Mouse (Mus musculus) gonadal fat pad, adult 2 months (tissue): ENCODE measurements around the gene Fhl3. TPM values are rescaled to one million over a fixed set of nuclear protein-coding genes. Genes with fewer than 3 reads are reported as not detected.
"Not testable (repeated sequence)": the region's sequence is repeated elsewhere in the genome, so short reads cannot be mapped to it uniquely, and the experiment has no call there.

ENCODE experiments used
- DNase-seq: peaks from one replicate; pipeline ENCODE4 v3.0.0-alpha.2; 2012; ENCODE audit warnings: low read depth
- polyA plus RNA-seq: library from polyadenylated mRNA; depleted of rRNA; stranded (reverse); fragments of >200 nt; gene quantifications from 2 replicates; pipeline ENCODE4 v1.2.3, GENCODE M21; 2012

Gene Fhl3
- polyA plus RNA-seq, 1 experiment: 7.7 TPM

DNA sequence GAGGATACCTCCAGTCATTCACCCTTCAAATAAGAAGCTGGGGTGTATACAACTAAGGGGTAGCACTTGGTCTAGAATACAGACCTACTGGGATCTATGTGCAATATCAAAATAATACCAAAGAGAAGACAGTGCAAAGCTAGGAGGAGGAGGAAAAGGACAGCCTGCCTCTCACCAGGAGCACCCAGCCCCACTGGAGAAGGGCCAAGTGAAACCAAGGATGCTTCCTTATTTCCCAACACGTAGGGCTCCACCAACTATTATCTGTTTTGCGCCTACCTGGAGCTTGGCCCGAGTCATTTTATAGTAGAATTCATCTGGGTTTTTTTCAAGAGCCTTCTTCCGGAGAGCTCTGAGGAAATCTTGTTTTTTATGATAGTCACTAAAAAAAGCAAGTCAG is 17.0 kb upstream of the Fhl3 start:
- DNase-seq: no peak

DNA sequence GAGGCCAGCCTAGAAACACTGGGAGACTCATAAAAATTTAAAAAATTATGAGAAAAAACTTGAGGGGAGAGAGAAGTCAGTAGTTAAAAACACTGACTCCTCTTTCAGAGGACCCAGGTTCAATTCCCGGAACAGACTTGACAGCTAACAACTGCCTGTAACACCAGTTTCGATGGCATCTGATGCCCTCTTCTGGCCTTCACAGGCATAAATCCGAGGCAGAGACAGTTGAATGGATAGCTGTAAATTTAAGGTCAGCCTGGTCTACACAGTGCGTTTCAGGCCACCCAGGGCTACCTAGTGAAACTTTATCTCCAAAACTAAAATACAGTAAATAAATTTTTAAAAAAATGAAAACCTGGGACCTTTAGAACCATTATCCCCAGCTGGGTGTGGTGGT is 15.5 kb upstream of the Fhl3 start:
- DNase-seq: no peak

GRCm38 (mm10) chr4:124685453-124685852 is 15.0 kb upstream of the Fhl3 start:
- no peak for DNase-seq

GRCm38 (mm10) chr4:124685897-124686402 is 14.6 kb upstream of the Fhl3 start:
- DNase-seq: no peak

DNA sequence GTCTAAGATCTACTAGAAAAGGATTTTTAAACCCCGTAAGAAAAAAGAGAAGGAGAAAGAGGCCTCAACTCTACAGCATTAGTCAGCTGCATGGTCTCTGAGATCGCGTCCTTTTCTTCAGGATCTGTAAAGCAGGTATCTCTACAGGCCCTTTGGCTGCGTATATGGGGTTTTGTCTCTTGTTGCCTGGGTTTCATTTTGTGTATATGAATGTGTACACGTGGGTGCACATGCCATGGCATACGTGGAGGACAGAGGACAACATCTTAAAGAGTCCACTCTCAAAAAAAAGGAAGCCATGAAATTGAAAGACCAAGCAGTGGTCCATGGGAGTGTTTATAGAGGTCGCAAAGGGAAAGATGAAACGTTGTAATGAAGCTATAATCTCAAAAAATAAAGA is 9.0 kb upstream of the Fhl3 start:
- DNase-seq: no peak

- DNase-seq: no peak
Measured at GRCm38 (mm10) chr4:124692416-124692861, 8.1 kb upstream of the Fhl3 start.

GRCm38 (mm10) chr4:124693135-124693894 is 7.2 kb upstream of the Fhl3 start, which contains the start of gene Utp11:
Gene Utp11, minus strand, starts transcription at chr4:124693600.
- no peak for DNase-seq

DNA sequence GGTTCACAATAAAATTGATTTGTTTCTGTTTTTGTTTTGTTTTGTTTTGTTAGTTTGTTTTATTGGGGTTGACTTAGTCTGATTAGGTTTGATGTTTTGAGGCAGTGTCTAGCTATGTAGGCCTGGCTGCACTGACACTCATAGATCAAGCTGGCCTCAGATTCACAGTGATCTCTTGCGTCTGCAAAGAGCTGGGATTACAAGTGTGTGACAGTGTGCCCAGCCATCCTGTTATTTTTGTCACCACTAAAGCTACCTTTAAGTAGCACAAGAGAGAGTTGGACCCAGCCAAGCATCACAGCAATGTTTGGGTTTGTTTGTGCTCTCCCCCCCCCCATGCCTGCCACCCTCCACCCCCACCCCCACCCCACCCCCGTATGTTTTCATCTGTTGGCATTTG is 5.9 kb upstream of the Fhl3 start:
- DNase-seq: no peak

DNA sequence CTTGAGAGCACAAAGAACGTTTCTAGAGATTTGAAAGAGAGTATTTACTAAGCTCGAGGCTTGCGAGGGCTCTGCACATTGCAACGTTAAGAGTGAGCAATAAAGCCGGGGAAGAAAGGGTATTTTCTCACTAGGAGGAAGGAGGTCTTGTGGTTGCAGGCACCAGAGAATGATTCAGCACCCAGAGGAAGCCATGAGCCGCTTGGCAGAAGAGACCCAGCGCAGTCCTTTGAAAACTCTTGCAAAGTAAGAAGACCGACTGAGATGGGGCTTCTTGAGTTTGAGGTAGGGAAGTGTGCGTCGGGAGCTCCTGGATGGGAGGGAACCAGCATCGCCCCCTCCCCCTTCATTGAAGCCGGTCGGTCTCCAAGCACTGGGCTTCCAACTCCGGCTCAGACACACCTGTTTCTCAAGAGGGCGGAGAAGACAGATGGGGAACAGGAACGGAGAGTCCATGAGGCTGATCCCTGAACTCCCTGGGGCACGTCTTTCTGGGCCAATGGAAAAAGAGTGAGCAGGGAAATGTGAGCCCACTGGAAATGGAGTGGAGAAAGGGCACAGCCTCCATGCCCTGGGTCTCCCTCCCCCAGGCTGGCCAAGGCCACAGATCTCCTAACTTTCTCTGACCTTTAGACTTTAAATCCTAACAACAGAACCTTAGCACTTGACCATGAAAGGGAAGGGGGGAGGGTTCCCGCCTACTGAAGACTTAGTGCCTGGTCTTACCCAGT is 4.5 kb upstream of the Fhl3 start:
- no peak for DNase-seq

GRCm38 (mm10) chr4:124699791-124700190 is 710 bp upstream of the Fhl3 start:
- DNase-seq: no peak

DNA sequence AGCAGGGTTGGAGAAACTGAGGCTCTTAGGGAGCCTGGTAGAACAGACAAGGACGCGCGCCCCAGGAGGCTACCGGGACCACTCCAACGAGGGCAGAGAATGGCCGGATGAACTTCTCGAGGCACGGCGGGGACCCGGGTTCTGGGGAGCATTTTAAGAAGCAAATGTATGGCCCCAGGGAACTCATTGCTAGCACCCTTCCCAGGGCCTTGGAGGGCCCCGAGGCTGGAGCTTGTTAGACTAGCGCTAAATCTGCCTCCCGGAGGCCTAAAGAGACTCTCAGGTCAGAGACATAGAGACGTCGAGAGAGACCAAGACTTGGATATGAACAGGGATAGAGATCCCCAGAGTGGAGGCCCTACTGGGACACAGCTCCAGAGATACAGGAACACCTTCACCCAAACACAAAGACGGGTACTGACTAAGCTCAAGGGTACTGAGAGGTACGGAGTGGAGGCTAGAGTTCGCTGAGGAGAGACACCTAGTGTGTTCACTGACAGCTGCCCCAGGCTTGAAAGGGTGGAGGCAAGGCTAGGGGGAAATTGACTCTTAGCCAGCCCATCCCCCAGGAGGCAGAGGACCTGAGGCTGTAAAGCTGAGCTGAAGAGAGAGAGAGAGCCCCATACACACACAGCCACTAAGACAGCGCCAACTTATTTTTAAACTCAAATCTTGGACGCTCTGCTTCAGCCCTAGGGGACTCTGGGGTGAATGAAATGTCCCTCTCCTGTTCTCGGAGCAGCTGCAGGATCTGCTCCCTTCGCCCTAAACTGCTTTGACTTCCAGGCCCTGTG is 748 bp downstream of the Fhl3 start:
- no peak for DNase-seq

DNA sequence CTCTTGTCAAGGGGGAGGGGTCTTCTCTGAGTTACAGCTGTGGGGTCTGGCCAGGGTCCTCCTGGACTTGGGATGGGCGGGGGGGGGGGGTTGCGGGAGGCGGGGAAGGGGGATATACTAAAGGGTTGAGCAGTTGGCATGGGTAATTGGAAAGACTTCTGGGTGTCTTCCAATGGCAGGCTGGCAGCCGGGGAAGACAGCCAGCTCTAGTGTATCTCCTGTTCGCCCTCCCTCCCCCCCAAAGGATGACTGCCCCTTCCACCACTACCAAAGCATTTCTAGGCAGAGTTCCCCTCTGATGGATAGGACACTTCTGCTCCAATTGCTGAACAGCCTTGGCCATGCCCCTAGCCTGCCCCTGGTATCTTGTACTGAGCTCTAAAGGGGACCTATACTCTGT is 1.4 kb downstream of the Fhl3 start:
- DNase-seq: no peak

DNA sequence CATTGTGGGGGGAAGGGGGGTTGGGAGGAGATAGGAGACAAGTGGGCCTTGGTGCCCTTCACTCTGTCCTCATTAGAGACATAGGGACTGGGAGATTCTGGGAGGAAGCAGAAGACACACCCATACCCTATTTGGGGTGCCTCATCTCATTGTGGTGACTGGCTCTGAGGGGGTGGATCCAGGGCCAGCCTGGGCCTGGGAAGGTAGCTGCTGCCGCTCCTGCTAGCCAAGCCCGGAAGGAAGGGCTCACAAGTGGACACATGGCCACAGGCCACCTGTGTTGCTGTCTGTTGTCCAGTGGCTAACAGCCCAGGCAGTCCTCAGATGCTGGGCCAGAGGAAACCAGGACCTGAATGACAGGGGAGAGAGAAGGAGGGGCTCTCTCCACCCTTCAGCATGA is 2.9 kb downstream of the Fhl3 start:
- DNase-seq: no peak

GRCm38 (mm10) chr4:124703881-124704796 is 3.6 kb downstream of the Fhl3 start:
- no peak for DNase-seq

- no peak for DNase-seq
Measured at GRCm38 (mm10) chr4:124704797-124705474, 4.4 kb downstream of the Fhl3 start.

- no peak for DNase-seq
Measured at GRCm38 (mm10) chr4:124705661-124706269, 5.3 kb downstream of the Fhl3 start.

- DNase-seq: not testable (repeated sequence)
Measured at GRCm38 (mm10) chr4:124707381-124708199, 7.1 kb downstream of the Fhl3 start.

- DNase-seq: not testable (repeated sequence)
Measured at GRCm38 (mm10) chr4:124708200-124708517, 7.7 kb downstream of the Fhl3 start.
